Mouse (Mus musculus) heart, adult 8-10 months (tissue): ENCODE results near the gene B4galnt3. TPM values are rescaled to one million over a fixed set of nuclear protein-coding genes. Genes with fewer than 3 reads are reported as not detected.

Experiments
- DNase-seq: peaks from one replicate; pipeline ENCODE4 v3.0.0; 2022; ENCODE audit warnings: low spot score
- total RNA-seq, 4 experiments: library from RNA; stranded (reverse); gene quantifications; 2 replicates each; pipeline ENCODE4 v1.2.4; 2022

The B4galnt3 gene
- total RNA-seq, 4 experiments from 2014 or later = 0.09 to 0.47 (median 0.18) TPM

DNA sequence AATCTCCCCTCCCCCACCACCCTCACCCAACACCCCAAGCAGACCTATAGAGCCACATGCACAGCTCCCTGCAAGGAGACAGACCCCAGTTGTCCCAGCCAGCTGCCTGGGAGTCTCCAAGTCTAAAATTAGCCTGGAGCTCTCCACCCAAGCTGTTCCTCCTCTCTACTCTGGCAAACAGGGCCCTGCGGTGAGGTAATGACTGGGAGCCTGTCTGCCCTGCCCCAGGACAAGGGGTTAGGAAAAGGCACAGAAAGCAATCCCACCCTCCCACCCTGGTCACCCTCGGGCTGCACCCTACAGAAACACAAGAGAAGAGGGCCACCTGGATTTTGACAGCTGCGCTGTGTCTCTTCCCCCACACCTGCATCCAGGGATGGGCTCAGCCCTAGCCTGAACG lies 19.5 kb downstream of the B4galnt3 start:
- DNase-seq = peak; percentile 35

DNA sequence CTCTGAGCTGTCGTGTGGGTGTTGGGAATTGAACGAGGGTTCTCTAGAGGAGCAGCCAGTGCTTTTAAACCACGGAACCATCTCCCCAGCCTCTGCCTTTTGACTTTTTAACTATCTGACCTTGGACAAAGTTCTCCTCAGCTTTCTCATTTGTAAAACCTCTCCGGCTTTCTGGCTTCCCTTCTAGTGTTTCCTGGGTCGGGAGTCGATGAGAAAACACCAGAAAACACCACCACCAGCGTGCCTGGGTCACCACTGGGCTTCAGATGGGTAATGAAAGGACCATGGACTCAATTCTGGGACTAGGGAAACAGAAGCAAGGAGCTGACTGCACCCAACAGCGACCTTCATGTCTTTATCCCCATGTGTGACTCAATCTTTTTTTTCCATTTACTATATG lies 20.2 kb downstream of the B4galnt3 start:
- DNase-seq = no peak

DNA sequence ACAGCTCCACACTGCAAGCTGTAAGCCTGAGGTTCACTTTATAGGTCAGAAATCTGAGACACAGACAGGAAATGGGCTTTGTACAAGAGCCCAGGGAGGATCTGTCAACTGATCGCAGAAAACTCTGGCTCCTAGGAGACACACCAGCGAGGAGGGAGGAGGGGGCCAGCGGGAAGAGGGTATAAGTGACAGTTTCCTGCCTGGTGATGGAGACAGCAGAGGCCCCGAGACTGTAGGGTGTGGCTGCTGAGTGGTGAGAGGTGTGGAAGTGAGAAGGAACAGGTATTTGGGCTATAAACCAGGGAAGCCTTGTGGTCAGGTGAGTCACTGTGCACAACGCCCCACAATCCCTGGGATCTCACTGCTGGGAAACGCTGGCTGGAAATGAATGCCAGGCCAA lies 30.2 kb downstream of the B4galnt3 start:
- no peak for DNase-seq

DNA sequence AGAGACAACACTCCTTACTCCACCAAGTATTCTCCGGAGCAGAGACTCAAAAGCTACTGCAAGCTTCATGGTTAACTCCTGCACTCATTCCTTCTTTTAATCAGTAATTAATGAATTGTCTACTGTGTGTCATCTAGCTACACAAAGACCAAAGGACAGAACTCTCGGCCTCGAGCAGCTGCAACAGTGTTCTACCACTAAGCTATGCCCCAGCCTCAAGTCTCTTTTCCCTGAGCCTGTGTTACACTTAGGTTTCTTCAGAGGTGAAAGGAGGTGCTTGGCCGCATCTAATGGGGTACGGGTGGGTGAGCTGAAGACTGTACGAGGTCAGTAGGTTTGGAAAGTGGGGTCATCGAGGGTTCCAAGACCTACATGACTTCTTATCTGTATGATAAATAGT lies 30.8 kb downstream of the B4galnt3 start:
- no peak for DNase-seq

GRCm38 (mm10) chr6:120262886-120263531 lies 31.4 kb downstream of the B4galnt3 start:
- DNase-seq = no peak

GRCm38 (mm10) chr6:120259481-120259880 lies 34.9 kb downstream of the B4galnt3 start:
- DNase-seq = no peak

- no peak for DNase-seq
Measured at GRCm38 (mm10) chr6:120256431-120256935, 37.9 kb downstream of the B4galnt3 start.

GRCm38 (mm10) chr6:120255701-120256100 lies 38.7 kb downstream of the B4galnt3 start:
- no peak for DNase-seq

- DNase-seq = no peak
Measured at GRCm38 (mm10) chr6:120255144-120255543, 39.2 kb downstream of the B4galnt3 start.

GRCm38 (mm10) chr6:120254640-120255039 lies 39.7 kb downstream of the B4galnt3 start:
- no peak for DNase-seq

DNA sequence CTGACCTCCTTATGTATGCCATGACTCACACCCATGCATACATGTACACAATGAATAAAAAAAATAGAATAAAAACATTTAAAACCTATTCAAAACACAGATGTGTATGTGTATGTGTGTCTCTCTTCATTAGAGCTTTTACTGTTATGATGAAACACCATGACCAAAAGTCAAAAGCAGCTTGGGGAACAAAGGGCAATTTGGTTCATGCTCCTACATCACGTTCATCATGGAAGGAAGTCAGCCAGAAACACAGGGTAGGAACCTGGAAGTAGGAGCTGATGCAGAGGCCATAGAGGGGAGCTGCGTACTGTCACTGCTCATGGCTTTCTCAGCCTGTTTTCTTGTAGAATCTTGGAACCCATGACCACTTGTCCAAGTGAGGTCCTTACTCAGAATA lies 41.6 kb downstream of the B4galnt3 start:
- no peak for DNase-seq

DNA sequence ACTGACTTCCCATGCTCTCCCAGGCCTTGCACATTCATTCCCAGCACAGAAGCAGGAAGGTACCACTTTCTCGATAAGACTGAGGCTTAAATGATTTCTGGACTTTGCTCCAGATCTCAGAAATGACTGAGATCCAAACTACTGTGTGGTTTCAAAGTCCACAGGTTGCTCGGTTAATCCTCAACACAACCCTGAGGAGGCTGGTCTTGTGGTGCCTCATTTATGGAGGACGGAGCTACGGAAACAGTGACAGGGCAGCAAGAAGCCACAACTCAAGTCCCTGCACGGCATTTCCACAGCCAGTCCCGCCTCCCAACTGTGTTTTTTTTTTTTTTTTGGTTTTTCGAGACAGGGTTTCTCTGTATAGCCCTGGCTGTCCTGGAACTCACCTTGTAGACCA lies 43.3 kb downstream of the B4galnt3 start:
- DNase-seq = no peak

- no peak for DNase-seq
Measured at GRCm38 (mm10) chr6:120249831-120250230, 44.5 kb downstream of the B4galnt3 start.

- no peak for DNase-seq
Measured at GRCm38 (mm10) chr6:120246676-120247075, 47.7 kb downstream of the B4galnt3 start.

- DNase-seq = no peak
Measured at GRCm38 (mm10) chr6:120243250-120243649, 51.1 kb downstream of the B4galnt3 start.

GRCm38 (mm10) chr6:120242530-120242929 lies 51.8 kb downstream of the B4galnt3 start:
- DNase-seq = no peak

DNA sequence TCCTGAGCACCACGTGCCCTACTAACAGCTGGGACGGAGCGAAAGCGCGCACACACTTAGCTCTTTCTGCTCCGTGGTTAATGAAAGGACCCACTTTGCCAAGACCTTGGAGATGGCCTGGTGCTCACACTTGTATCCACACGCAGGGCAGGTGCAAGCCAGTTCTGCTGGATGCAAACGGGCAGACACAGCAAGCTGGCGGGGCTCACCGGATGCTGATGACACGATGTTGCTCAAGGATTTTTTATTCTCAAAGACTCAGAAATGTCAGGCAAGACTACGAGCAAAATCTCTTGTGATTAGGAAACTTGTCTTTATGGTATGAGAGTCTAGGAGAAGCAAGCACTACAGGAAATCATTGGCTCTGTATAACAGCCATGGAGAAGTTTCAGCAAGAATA lies 52.9 kb downstream of the B4galnt3 start:
- DNase-seq = no peak

- no peak for DNase-seq
Measured at GRCm38 (mm10) chr6:120240461-120240860, 53.9 kb downstream of the B4galnt3 start.

GRCm38 (mm10) chr6:120235874-120236273 lies 58.5 kb downstream of the B4galnt3 start:
- DNase-seq = no peak

GRCm38 (mm10) chr6:120232885-120233284 lies 61.5 kb downstream of the B4galnt3 start:
- no peak for DNase-seq

DNA sequence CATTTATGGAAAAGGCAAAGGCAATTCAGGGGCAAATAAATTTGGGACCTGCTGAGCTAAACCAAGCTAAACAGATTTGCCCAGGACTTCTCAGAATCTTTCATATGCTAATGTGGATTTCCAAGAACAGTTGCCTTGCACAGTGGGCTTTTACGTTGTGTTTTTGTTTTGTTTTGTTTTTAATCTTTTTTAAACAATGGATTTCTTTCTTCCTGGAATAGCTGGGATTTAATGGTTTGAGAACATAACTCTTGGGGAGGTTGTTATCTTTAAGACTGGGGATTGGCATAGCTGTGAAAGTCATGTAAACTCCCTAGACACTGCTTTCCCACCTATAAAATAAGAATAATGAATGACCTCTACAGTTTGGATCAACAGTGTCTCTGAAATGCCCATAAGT lies 63.9 kb downstream of the B4galnt3 start:
- no peak for DNase-seq

- no peak for DNase-seq
Measured at GRCm38 (mm10) chr6:120229806-120230205, 64.6 kb downstream of the B4galnt3 start.

DNA sequence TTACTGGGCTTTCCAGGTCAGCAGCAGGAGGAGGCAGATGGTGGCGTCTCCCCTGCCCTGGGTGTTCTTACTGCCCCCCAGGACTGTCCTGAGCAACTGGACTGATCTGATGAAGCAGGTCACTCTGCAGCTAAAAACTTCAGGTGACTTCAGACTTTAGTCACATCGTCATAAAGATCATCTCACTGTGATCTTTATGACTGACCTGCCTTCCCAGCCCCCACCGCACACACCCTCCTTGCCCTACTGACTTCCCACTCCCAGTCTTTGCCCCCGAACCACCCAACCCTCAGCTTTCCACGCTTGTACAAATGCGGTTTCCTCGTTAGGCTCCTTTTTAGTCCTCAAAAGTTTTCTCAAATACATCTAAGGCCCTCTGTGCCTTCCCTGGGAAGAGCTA lies 67.3 kb downstream of the B4galnt3 start:
- DNase-seq = no peak

DNA sequence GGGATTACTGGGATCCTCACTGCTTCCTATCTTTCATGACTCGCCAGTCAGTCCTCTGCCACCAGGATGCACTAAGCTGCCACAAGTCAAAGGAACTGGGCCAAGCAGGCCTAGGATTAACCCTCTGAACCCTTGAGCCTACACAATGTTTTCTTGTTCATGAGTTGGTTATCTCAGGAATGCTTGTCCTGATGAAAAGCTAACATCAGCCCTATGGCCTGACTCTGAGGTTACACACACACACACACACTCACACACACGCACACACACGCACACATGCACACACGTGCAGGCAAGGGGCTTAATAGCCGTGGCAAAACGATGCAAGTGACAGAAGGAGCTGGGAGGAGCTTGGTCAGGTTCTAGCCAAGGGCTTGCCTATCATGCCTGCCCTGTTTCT lies 69.0 kb downstream of the B4galnt3 start:
- DNase-seq = no peak
